Mouse (Mus musculus): ENCODE results near the gene Prokr1.

DNA sequence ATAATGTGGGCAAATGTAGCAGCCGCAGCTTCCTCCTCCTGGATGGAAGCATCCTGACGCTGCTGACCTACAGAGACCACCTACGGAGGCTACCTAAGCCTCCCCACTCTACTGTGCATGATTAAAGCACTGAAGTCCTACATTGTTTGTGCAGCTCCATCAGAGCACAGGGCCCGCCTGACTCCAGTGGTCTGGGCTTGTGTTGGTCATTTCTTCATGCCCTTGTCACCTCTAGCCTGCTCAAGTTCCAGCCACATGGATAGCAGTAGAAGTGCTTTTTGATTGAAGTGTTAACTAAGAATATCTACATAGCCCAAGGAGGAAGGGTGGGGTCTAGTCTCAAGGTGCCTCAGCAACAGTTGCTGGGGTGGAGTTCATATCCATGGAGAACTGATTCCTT is 26.2 kb downstream of the Prokr1 start:
- TF ChIP-seq CTCF (IDR thresholded peaks at IDR 0.05; ENCODE audit: extremely low read depth, insufficient read length, insufficient replicate concordance, low read depth, low read length), result no peak
- no peak for TF ChIP-seq POLR2A (IDR thresholded peaks at IDR 0.05; ENCODE audit: low read depth, low read length)

Data from small intestine, adult 2 months (tissue).